Mouse (Mus musculus) left cerebral cortex, postnatal 10 days (tissue): ENCODE measurements around the gene Slc26a6. TPM values are rescaled to one million over a fixed set of nuclear protein-coding genes. Genes with fewer than 3 reads are reported as not detected.
A peak's percentile ranks its signal among the peaks of the same experiment; 100 is the strongest.

ENCODE experiments used
- DNase-seq, 2 experiments: peaks; one replicate each; pipeline ENCODE4 v3.0.0; 2021 to 2022; ENCODE audit warnings: low spot score in 2 of 2, mixed read lengths in 1 of 2; ENCODE audit errors: extremely low spot score in 1 of 2
- intact Hi-C: fragments of 180-260 bp; cut with DNase I; formaldehyde crosslinking; loops from one replicate; pipeline ENCODE4 v1.15.1; 2025
- total RNA-seq, 2 experiments: library from RNA; stranded (reverse); gene quantifications; 2 replicates each; pipeline ENCODE4 v1.2.3; 2021

Slc26a6 gene
- 10 to 100 TPM; 35.3 to 41.3 TPM for total RNA-seq

GRCm38 (mm10) chr9:108852976-108853375, at the start of gene Slc26a6:
Slc26a6 (plus strand) TSS chr9:108853283.
- intact Hi-C loops: no loop called here
- no peak for DNase-seq

- intact Hi-C loops: loop anchor here (5.0 kb wide), 1 partner anchor 53 kb away; no protein-coding TSS in a partner anchor
- DNase-seq: no peak
These were observed 47.3 kb upstream of the Slc26a6 start for GRCm38 (mm10) chr9:108805768-108806167.

DNA sequence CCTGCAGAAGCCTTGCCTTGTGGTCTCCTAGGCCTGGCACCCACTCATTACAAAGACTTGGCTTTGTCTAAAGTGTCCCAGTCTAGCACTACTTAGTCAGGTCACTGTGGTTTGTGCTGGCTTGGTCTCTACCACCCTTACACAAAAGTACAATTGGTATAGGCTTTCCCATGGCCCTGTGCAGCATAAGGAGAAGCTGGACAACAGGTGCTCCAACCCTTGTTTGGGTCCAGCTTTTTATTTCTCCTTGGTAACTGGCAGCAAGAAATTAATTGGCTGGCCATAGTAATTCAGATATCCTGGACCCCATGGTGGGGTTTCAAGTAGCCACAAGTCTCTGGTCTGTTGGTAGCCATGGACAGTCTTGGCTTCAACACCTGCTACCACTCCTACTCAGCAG, 46.7 kb upstream of the Slc26a6 start:
- no peak for DNase-seq
- intact Hi-C loops: loop anchor here (5.0 kb wide), 1 partner anchor 54 kb away; no protein-coding TSS in a partner anchor

- no peak for DNase-seq
- intact Hi-C loops: loop anchor here (5.0 kb wide), 1 partner anchor 55 kb away; no protein-coding TSS in a partner anchor
These were observed 46.3 kb upstream of the Slc26a6 start for GRCm38 (mm10) chr9:108806831-108807230.

DNA sequence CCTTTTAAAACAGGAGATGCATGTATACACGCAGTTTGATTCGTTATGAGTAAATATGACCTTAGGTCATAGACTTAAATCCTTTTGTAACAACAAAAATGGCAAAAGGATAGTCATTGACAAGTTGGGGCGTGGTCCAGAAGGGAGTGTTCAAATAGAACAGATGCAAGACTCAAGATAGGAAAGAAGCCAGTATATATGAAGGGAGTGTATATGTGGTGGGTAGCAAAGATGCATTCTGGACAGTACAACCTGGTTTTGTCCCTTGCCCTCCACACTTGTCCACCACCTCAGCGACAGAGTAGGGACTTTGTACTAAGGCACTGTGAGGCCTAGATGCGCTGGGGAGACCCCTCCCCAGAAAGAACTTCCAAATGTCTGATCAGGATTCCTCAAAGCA, 45.4 kb upstream of the Slc26a6 start:
- intact Hi-C loops: loop anchor here (5.0 kb wide), 1 partner anchor 55 kb away; no protein-coding TSS in a partner anchor
- no peak for DNase-seq

DNA sequence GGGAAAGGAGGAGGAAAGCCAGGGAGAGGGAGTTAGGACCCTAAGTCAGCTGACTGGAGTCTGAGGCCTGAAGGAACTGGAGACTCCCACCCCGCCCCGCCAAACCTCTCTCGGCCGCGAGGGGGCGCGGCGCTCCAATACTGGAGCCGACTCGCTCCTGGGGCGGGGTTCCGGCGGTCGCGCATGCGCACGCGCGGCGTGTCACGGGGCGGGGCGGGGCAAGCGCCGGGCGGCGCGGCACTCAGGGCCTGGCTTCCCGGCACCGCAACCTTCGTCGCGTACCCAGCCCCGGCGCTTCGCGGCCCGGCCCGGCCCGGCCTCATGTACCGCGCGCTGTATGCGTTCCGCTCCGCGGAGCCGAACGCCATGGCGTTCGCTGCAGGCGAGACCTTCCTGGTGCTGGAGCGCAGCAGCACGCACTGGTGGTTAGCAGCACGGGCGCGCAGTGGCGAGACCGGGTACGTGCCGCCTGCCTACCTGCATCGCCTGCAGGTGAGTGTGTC, 44.9 kb upstream of the Slc26a6 start, which contains the start of gene Nckipsd:
Nckipsd (plus strand) TSS at position 206 of the 503 bp plus-strand sequence.
- peak; percentile 88 to 96 for DNase-seq
- intact Hi-C loops: loop anchor here (5.0 kb wide), 1 partner anchor 56 kb away; no protein-coding TSS in a partner anchor

GRCm38 (mm10) chr9:108809188-108809587, 43.9 kb upstream of the Slc26a6 start:
- intact Hi-C loops: loop anchor here (5.0 kb wide), 1 partner anchor 57 kb away; no protein-coding TSS in a partner anchor
- DNase-seq: no peak

- intact Hi-C loops: loop anchor here (5.0 kb wide), 1 partner anchor 57 kb away; no protein-coding TSS in a partner anchor
- DNase-seq: no peak
These were observed 43.4 kb upstream of the Slc26a6 start for GRCm38 (mm10) chr9:108809723-108810122.

DNA sequence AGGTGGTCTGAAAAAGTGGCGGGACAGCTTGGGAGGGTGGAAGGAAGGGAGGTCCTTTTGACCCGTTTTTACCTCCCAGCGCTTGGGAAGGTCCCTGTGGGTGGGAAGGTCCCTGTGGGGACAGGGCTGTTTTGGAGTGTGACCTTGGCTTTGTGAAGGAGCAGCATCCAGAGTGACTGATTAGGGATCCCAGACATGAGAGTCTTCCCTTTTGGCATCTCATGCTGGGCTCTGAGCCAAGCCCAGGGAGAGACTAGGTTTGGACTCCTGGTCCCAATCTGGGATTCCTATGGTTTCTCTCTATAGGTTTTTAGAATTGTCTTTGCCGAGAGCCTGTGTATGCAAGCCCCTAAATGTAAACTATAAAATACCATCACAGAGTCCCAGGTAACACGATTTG, 42.6 kb upstream of the Slc26a6 start:
- intact Hi-C loops: no loop called here

GRCm38 (mm10) chr9:108815557-108815956, 37.5 kb upstream of the Slc26a6 start:
- intact Hi-C loops: no loop called here

More for the DNA sequence above, 42.6 kb upstream of the Slc26a6 start:
- DNase-seq: no peak

GRCm38 (mm10) chr9:108819495-108819894, 33.6 kb upstream of the Slc26a6 start:
- peak in 1 of 2 experiments; percentile 67 for DNase-seq
- intact Hi-C loops: no loop called here

More at GRCm38 (mm10) chr9:108815557-108815956, 37.5 kb upstream of the Slc26a6 start:
- DNase-seq: peak in 1 of 2 experiments; percentile 25

DNA sequence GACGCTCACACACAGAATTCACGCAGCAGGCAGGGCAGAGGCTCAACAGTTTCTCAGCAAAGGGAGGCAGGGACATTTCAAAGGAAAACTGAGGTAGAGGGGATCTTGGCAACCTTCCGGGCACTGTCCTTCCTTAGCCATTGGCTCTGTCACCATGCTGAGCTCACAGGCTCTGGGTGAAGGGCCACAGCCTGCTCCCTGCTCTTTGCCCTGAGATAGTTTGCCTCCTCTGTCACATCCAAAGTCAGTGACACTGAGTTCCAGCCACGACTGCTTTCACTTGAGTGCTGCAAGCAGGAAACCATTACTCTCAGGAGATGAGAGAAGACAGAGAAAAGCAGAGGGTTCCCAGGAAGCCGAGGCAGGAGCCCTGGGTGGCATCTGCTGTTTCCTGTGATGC, 33.0 kb upstream of the Slc26a6 start:
- peak in 1 of 2 experiments; percentile 20 for DNase-seq
- intact Hi-C loops: no loop called here

DNA sequence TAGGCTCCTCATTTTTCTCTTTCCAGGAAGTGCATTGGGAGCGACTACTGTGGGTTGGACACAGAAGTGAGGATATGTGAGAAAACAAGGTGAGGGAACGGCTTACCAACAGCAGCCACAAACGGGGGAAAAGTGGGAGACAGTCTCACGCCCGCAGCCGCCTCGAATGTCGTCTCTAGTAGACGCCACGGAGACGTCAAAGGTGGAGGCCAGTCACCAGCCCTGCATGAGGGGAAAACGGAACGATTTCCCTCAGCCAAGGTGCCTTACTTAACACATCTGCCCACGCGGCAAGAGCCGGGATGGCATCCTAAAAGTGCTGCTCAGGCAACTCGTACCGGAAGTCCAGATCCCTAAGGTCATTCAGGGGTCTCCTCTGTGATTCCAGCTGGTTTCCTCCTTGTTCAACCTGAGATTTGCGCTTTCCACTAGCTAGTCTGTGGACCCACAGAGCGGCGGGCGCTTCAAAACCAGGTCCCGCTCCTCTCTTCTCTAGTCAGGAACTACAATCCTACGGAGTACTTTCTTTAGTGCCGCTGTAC, 28.9 kb upstream of the Slc26a6 start:
- intact Hi-C loops: no loop called here
- DNase-seq: no peak

GRCm38 (mm10) chr9:108824755-108825413, 28.2 kb upstream of the Slc26a6 start:
- peak; percentile 86 to 92 for DNase-seq
- intact Hi-C loops: no loop called here

GRCm38 (mm10) chr9:108825820-108826699, 27.0 kb upstream of the Slc26a6 start, which contains the start of gene Celsr3:
Celsr3 (plus strand) TSS chr9:108826320.
- intact Hi-C loops: no loop called here
- DNase-seq: peak; percentile 90 to 91

- intact Hi-C loops: no loop called here
- DNase-seq: peak in 1 of 2 experiments; percentile 84
These were observed 26.3 kb upstream of the Slc26a6 start for GRCm38 (mm10) chr9:108826700-108827340.

GRCm38 (mm10) chr9:108827454-108827853, 25.6 kb upstream of the Slc26a6 start:
- intact Hi-C loops: no loop called here
- no peak for DNase-seq

DNA sequence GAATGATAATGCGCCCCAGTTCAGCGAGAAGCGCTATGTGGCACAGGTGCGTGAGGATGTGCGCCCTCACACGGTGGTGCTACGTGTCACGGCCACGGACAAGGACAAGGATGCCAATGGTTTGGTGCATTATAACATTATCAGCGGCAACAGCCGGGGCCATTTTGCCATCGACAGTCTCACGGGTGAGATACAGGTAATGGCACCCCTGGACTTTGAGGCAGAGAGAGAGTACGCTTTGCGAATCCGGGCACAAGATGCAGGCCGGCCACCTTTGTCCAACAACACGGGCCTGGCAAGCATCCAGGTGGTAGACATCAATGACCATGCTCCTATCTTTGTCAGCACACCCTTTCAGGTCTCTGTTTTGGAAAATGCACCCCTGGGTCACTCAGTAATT, 25.2 kb upstream of the Slc26a6 start:
- DNase-seq: no peak
- intact Hi-C loops: no loop called here
